Mouse (Mus musculus) forelimb bud, embryonic 11.5 days (tissue): ENCODE results near the gene Micall1.

Source experiments
- DNase-seq: peaks from one replicate; pipeline ENCODE4 v3.0.0-alpha.2; 2012; ENCODE audit warnings: low read depth, low spot score

Gene Micall1

GRCm38 (mm10) chr15:79176905-79177304 lies 68.2 kb downstream of the Micall1 start:
- DNase-seq: no peak

GRCm38 (mm10) chr15:79185213-79185612 lies 76.5 kb downstream of the Micall1 start:
- DNase-seq: no peak
